Mouse (Mus musculus): ENCODE measurements around the gene Icam5. TPM values are rescaled to one million over a fixed set of nuclear protein-coding genes. Genes with fewer than 3 reads are reported as not detected.
"Not testable (repeated sequence)": the region's sequence is repeated elsewhere in the genome, so short reads cannot be mapped to it uniquely, and the experiment has no call there.

Gene Icam5
- polyA plus RNA-seq (2017; shearing (Covaris generic)): under 1 TPM in 2 of 3 experiments, not detected in 1; 0.25 to 0.31 TPM

DNA sequence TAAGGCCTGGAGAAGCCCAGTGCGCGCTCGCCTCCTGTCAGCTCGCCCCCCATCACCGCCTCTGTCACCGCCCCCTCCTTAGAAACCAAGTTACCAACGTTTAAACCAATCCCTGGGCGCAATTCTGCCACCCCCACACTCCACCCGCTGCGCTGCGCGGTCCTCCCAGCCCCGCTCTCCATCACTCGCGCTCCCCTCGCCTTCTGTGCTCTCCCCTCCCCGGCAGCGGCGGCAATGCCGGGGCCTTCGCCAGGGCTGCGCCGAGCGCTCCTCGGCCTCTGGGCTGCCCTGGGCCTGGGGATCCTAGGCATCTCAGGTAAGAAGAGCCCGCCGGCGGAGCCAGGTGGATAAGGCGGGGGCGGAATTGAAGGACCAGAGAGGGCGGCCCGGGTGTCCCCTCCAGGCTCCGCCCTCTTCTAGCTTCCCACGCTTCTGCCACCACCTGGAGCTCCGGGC is at the start of gene Icam5:
Gene Icam5 (plus strand): TSS at position 178 of the 456 bp plus-strand sequence.
- ATAC-seq: peak; percentile 8

DNA sequence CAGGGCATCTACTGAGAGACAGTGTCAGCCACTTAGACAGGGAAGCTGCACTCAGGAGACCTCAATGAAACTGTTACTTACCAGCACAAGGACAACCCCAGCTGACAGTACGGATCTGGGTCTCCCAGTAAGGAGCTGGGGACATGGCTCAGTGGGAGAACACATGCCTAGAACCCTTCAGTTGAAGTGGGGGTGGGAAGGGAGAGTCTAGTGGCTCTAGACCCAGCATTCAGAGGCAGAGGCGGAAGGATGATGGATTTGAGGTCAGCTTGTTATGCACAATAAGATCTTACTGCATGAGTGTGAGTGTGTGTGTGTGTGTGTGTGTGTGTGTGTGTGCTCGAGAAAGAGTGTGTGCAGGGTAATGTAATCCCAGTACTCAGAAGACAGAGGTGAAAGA is 49.7 kb upstream of the Icam5 start:
- no peak for ATAC-seq

DNA sequence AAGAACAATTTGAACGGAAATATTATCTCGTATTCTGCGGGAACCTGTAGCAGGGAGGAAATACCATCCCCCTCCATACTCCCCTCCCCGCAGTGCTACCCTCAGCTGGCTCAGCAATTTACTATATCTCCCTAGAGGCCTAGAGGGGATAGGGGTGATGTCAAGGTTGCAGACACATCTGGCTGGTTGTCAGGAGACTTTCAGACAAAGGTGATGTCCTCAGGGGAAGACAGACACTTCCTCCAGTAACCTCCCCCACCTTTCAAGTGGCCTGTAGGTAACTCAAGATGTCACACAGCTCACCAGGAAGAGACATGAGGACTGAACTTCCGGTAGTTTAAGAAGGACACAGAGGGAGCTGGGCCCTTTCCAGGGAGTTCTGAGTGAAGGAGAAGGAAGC is 48.7 kb upstream of the Icam5 start:
- ATAC-seq: peak; percentile 84

DNA sequence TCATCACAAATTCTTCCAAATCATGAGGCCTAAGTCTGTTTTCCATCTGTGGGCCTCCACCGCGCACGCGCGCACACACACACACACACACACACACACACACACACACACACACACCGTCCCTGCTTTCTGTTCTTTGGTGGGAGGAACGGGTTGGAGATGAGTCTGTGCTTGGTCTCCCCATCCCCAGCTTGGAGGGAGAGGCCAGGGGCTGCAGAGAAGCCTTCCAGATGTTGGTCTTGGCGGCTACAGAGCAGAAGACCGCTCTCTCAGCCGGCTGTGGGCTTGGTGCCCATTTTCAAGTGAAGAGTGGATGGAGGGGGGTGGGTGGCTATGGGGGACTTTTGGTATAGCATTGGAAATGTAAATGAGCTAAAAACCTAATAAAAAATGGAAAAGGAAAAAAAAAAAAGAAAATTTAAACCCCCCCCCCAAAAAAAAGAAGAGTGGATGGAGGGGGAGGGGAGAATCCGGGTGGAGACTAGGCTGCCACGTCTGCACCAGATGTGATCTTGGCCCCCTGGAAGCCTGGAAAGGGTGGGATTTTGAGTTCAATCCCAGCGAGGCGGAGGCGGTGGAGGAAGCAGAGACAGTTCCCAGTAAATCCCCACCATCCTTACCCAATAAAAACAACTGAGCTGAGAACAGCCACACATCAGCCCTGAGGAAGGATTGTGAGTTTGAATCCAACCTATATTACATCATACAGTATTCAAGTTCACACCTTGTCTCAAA is 44.8 kb upstream of the Icam5 start:
- ATAC-seq: no peak

DNA sequence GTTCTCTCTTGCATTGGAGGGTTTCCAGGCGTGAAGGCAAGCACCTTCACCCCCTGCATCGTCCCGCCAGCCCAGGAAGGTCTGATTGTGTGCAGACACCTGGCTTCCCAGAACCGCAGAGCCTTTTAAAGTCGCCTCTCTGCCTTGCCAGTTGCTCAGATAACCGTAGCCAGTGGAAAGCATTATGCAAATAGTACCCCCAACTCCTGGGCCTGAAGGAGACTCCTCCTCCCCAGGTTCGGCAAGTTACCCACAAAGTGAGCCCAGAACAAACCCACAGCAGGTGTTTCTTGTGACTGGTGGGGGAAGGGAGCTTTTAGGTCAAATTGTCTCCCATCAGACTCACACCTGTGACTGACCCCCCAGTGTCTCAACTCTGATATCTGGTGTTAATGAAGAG is 43.9 kb upstream of the Icam5 start:
- peak; percentile 28 for ATAC-seq

DNA sequence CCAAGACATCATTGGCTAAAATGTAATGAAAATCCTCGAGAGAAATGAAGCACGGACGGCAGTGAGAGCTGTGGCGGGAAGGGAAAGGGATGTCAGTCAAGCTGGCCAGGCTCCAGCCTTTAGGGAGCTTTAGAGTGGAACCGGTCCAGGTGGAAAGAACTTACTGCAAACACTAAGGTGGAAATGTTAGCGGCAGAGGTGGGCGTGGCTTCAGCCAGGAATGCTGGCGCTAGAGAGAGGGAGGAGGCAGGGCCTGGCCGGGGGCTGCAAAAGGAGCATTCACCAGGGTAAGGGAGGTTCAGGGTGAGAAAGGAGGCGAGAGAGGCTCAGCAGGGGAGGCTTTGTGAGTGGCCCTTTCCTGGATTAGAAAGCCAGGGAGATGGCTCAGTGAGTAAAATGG is 41.0 kb upstream of the Icam5 start:
- no peak for ATAC-seq

DNA sequence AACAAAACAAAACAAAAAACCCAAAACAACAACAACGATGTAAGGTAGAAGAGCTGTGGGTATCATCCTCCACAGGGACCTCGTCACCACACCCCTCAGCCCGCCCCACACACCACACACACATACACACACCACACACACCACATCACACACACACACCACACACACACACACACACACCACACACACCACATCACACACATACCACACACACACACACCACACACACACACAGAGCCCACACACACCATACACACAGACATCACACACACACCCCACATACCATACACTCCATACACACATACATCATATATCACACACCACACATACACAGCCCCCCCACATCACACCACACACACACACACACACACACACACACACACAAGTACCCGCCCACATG is 40.3 kb upstream of the Icam5 start:
- ATAC-seq: no peak

DNA sequence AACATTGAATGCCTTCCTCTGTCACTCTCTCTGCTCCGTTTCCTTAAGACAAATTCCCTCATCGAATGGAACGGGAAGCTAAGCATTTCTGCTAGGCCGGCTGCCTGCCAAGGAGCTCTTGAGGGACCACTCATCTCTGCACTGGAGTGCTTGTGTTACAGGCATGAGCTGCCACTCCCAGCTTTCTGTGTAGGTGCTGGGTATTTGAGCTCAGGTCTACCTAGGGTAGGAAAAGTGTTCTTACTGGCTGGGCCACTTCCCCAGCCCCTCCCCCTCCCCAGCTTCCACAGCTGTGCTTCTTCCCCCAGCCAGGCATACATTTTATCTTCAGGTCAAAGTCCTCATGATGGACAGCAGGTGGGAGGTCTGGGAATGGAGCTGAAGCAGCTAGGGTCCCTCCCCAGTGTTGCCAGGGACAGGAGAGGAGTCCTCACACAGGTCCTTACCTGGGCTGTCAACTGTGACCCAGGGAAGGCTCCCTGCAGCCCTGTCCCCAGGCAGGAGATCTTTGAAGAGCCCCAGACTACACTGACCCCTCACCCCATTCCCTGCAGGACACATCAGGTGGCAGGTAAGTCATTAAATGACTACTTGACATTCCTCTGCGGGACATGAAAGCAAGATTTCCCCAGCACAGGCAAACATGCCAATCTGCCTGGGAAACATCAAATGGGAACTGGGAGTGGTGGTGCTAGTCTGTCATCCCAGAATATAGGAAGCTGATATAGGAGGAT is 38.5 kb upstream of the Icam5 start:
- no peak for ATAC-seq

DNA sequence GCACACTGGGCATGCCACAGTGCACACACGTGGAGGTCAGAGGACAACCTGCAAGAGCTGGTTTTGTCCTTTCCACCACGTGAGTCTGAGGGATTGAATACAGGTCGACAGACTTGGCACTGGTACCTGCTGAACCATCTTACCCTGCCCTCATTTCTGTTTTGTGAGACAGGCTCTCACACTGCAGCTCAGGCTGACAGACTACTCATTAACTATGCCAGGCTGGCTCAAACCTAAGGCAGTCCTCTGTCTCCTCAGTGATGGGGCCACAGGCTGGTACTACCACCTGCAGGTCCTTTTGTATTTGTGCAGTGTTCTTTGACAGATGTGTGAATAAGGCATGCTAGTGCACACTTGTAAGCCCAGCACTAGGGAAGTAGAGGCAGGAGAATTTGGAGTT is 36.8 kb upstream of the Icam5 start:
- ATAC-seq: no peak

DNA sequence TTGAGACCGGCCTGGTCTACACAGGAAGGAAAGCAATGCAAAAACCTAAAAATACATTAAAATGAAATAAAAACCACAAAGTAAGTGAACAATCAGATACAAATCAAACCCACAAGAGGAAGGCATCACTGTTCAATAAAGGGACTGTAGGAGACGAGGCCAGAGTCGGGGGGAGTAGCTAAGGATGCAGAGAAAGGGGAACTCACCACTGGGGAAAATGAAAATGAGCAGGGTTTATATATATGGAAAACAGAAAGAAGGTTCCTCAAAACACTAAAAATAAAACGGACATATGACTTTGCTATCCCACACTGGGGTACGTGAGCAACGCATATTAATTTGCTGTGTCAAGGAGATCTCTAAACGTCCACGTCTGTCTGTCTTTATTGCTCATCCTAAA is 34.8 kb upstream of the Icam5 start:
- no peak for ATAC-seq

DNA sequence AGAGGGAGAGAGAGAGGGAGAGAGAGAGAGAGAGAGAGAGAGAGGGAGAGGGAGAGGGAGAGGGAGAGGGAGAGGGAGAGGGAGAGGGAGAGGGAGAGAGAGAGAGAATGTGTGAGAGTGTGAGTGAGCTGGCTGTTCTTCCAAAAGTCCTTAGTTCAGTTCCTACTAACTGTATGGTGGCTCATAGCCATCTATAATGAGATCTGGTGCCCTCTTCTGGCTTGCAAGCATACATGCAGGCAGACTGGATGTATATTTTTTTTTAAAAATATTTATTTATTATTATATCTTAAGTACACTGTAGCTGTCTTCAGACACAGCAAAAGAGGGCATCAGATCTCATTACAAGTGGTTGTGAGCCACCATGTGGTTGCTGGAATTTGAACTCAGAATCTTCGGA is 33.5 kb upstream of the Icam5 start:
- ATAC-seq: peak; percentile 15

DNA sequence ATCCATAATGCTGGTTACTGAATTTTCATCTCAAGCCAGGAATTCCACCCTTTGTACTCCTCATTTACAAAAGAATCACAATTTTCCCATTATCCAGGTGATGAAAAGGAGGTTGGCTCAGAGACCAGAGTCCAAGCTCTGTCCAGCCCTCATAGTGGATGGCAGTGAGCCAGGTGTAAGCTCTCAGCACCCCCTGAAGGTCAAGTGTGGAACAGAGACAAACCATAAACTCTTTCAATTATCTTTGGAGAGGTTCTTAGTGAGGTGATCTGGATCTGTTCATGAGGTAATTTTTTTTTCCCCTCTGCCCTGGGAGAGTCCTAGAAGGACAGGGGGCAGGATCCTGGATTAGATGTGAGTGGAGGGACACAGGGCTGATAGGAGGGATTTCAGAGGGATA is 31.1 kb upstream of the Icam5 start:
- no peak for ATAC-seq

DNA sequence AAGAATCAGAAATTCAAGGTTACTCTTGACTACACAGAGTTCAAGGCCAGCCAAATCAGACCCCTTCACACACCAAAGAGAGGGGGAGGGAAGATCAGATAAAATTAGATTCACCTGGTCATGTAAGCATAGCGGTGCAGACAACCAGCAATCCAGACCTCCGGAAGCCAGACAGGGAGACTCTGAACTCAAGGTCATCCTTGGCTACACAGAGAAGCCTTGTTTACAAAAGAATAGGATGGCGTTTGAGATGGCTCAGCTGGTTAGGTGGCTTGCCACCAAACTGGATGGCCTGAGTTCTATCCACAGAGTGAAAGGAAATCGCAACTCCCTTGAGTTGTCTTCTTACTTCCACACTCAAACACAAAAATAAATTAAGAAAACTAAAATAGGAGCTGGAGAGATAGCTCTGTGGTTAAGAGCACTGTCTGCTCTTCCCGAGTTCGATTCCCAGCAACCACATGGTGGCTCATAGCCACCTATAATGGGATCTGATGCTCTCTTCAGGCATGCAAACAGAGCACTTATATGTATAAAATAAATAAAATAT is 30.1 kb upstream of the Icam5 start:
- no peak for ATAC-seq

DNA sequence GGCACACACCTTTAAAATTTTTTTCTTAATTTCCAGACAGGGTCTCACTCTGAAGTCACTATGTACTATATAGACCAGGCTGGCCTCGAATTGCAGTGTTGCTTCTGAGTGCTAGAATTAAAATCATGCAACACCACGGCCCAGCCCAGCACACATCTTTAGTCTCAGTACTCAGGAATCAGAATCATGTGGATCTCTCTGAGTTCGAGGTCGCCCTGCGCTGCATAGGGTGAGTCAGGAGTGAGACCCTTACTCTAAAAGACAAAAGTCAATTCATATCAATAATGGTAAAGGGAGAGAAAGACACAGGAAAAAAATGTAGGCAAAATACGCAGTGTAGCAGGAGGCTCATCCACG is 29.6 kb upstream of the Icam5 start:
- ATAC-seq: peak; percentile 7

DNA sequence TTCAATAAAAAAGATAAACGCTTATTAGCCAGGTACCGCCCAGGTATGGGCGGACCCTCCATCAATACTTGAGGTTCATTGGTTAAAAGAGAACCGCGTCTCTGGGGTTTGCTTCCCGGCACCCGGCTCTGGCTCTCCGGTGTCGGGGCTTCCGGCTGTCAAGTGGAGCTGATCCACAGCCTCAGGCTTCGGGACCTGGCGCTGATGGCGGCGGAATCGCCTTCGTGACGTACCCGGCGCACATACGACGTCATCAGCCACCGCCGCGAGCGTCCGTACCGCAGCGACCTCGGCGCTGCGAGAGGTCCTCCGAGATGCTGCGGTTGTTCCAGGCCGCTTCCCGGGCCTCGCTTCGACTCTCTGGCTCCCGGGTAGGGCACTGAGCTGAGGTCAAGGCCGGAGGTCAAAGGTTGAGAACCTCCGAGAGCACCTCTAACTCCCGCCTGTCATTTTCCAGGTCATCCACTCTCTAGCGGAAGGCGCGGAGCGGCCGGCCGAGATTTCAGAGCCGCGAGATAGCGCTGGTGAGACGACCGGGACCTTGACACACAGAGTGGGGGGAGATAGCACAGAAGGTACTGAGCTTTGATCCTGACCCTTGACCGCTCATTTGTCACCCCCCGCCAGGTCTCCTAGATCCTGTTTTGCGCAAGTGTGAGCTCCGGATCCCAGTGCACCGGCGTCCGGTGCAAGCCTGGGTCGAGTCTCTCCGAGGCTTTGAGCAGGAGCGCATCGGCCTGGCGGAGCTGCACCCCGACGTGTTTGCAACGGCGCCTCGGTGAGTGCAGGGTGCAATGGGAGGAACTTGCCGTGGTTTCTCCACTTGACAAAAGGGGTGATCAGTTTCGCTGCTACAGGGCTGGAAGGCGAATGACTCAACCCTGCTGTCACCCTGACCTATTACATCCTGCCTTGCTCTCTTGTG is 29.0 kb upstream of the Icam5 start, which contains the start of gene Mrpl4:
Gene Mrpl4 (plus strand): TSS at position 112 of the 925 bp plus-strand sequence.
- peak; percentile 84 for ATAC-seq

DNA sequence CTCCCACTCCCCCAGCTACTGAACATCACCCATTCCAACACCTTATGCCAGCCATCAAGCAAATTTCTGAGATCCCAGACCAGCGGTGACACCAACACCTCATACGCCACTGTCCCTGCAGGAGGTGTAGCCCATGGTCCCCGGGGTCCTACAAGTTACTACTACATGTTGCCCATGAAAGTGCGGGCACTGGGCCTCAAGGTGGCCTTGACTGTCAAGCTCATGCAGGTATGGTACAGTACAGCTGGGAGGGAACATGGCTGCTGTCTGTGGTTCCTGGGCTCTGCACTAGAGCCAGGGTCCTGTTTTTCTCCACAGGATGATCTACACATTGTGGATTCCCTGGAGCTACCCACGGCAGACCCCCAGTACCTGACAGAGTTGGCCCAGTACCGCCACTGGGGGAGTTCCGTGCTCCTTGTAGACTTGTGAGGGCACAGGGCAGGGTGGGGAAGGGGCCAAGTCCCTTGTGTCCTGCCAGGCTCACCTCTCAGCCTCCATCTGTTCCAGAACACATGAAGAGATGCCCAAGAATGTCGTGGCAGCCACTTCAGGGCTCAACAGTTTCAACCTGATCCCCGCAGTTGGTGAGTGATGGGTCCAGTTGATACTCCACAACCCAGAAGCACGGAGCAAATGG is 24.4 kb upstream of the Icam5 start:
- ATAC-seq: no peak

DNA sequence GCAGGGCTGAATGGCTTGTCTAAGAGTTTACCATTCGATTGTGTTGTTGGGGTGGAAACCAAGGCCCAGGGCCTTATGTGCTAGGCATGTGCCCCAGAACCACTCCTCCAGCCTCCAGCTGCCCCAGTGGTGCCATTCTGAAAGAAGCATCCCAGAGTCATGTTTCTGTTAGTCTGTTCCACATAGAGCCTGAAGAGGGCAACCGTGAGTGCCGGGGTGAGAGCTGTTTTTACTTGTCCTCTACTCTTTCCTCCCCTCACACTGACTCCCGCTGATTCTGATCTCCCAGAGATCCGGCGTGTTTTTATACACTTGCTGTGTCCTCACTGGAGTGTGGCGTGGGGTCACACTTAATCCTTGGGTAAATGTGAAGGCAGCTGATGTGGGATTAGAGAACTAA is 23.9 kb upstream of the Icam5 start:
- no peak for ATAC-seq

DNA sequence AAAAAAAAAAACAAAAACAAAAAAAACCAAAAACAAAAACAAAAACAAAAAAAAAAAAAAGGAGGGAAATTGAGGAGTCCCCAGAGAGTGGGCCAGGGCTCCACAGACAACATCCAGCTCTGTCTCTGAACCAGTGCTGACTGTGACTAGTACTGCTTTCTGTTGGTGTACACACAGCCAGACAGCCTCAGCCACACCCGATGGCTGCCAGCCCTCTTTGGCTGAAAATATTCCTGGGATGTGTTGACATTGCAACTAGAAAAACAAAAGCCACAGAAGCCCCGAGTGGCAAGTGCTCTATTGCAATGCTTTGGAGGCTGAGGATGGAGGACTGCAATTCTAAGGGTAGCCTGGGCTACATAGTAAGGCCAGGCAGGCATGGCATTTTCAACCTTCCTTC is 21.5 kb upstream of the Icam5 start:
- ATAC-seq: no peak

DNA sequence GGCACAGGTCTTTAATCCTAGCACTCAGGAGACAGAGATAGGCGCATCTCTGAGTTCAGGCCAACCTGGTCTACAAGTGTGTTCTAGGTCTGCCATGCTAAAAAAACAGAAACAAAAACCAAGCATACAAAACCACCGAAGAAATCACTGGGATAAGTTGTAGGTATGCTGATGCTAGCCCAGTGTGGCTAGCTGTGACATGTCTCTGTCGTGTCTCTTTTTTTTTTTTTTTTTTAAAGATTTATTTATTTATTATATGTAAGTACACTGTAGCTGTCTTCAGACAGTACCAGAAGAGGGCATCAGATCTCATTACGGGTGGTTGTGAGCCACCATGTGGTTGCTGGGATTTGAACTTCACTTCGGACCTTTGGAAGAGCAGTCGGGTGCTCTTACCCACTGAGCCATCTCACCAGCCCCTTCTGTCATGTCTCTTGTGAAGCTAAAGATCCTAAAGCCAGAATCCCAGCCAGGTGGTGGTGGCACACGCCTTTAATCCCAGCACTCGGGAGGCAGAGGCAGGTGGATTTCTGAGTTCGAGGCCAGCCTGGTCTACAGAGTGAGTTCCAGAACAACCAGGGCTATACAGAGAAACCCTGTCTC is 20.8 kb upstream of the Icam5 start:
- ATAC-seq: not testable (repeated sequence)

DNA sequence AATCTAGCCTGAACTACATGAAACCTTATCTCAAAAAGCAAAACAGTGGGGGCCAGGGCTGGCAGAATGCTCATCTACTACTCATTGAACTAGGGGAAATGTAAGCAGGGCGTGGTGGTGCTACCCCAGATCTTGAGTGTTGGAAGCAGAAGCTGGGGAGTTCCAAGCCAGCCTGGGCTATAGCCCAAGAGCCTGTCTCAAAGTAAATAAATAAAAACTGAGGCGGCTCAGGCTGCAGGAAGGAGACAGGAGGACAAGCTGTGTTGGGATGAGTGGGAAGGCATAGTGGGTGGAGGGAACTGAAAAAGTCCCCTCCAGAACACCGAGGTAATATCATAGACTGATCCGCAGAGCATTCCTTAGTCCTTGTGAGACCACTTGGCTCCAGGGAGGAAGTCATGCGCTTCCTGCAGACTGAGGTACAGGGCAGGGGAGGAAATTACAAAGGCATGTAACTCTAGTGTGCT is 20.0 kb upstream of the Icam5 start:
- no peak for ATAC-seq

DNA sequence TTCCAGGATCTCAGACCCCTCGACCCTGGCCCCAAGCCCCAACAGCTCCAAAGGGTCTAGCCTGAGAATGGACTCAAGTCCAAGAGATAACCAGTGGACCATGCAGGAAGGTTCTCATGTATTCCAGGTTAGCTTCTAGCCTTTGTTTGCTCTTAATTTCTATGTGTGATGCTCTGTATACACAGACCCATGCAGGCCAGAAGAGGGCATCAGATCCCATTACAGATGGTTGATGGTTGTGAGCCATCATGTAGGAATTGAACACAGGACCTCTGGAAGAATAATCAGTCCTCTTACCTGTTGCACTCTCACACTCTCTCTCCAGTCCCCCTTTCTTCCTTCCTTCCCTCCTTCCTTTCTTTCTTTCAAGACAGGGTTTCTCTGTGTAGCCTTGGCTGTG is 19.5 kb upstream of the Icam5 start:
- no peak for ATAC-seq

Data from inflammation-experienced regulatory T-cells, adult 6 months (primary cell).